21 mouse cellular contexts compared by ENCODE assay signal in genomic region chr9:24744958-24745357, GRCm38 (mm10). TPM values are rescaled to one million over a fixed set of nuclear protein-coding genes. Genes with fewer than 3 reads are reported as not detected.
"Had no signal": no experiment of that assay in that cellular context is flagged by ENCODE, and none has a peak within 500 bp of the region (broad histone marks: within the 10 kb centered on the region; RNA-seq: fewer than 3 reads in every experiment).

No protein-coding gene starts in this region.

- H3K27ac ChIP-seq: limb, embryonic 12.5 days; liver, embryonic 13.5 days; lung, embryonic 15.5 days; macrophage; midbrain, embryonic 10.5 days; neural tube, embryonic 15.5 days had no signal

- H3K27me3 ChIP-seq: limb, embryonic 12.5 days; liver, embryonic 13.5 days; lung, embryonic 15.5 days; neural tube, embryonic 15.5 days had no signal

- H3K4me3 ChIP-seq: limb, embryonic 12.5 days; liver, embryonic 13.5 days; lung, embryonic 15.5 days; midbrain, embryonic 10.5 days; myocyte; neural tube, embryonic 15.5 days had no signal

- ATAC-seq: liver, postnatal 0 days had no signal

- H3K9me3 ChIP-seq: limb, embryonic 12.5 days; liver, embryonic 13.5 days; lung, embryonic 15.5 days; midbrain, embryonic 10.5 days; neural tube, embryonic 15.5 days had no signal

- DNase-seq: kidney, adult 2 months; kidney, postnatal 25 days; liver; liver, embryonic 13.5 days; liver, postnatal 0 days; lung, postnatal 14 days; midbrain, embryonic 14.5 days; right cerebral cortex, postnatal 4 days; spleen, adult 18-20 months; thymus, adult 18-20 months; thymus, postnatal 36 days had no signal

- H3K4me1 ChIP-seq: limb, embryonic 12.5 days; liver, embryonic 13.5 days; lung, embryonic 15.5 days; midbrain, embryonic 10.5 days; neural tube, embryonic 15.5 days had no signal

- H3K36me3 ChIP-seq: limb, embryonic 12.5 days; liver, embryonic 13.5 days; lung, embryonic 15.5 days; midbrain, embryonic 10.5 days; neural tube, embryonic 15.5 days had no signal

- H3K9ac ChIP-seq: limb, embryonic 12.5 days; liver, embryonic 13.5 days; liver, postnatal 0 days; lung, embryonic 15.5 days; neural tube, embryonic 15.5 days had no signal

RNA-seq across cellular contexts. Expression of gene Tbx20, which starts 29.1 kb away (rescaled TPM):
- total RNA-seq: layer of hippocampus, postnatal 25 days; left cerebral cortex, postnatal 36 days had no signal
- polyA plus RNA-seq: limb, embryonic 12.5 days; macrophage; midbrain, embryonic 14.5 days; myocyte had no signal

RNA-seq across cellular contexts. Expression of gene Dpy19l2, which starts 48.9 kb away (rescaled TPM):
- polyA plus RNA-seq: kidney, adult 2 months; kidney, embryonic 16.5 days; macrophage; myocyte; stomach, embryonic 14.5 days had no signal
